Mouse (Mus musculus): Measurements from ENCODE around the gene Tnnt2. TPM values are rescaled to one million over a fixed set of nuclear protein-coding genes. Genes with fewer than 3 reads are reported as not detected.
A peak's percentile ranks its signal among the peaks of the same experiment; 100 is the strongest.

Gene Tnnt2
- polyA plus RNA-seq (2012; rRNA removed), result 15.4 and 16.2 TPM in 2 replicates

DNA sequence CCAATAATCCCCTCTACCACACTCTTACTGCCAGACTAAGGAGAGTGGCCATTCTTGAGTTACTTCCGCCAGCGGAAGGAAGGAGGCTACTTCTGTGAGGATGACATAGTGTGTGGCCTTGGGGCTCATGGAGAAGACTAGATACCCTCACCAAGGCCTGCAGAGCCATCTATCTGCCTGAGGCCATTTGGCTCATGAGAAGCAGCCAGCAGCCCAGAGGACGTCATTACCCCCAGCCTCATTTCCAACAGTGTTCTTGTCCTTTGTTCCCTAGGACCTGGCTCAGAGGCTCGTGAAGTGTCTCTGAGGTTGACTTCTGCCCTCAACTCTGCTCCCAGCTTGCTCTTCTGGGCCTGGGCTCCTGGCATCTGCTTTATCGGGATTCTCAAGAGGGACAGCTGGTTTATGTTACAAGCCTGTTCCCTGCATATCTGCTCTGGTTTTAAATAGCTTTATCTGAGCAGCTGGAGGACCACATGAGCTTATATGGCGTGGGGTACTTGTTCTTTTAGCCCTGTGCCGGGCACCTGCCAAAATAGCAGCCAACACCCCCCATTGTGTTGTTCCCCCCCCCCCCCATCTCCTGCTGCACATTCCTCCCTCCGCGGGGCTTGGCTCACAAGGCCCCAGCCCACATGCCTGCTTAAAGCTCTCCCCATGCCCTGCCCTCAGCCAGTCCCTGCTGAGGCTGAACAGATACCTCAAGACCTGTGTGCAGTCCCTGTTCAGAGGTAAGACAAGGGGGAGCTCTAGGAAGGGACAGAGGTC lies at the start of gene Tnnt2:
Gene Tnnt2, plus strand, starts transcription at position 639 of the 768 bp plus-strand sequence.
- TF ChIP-seq POLR2A (IDR thresholded peaks at IDR 0.05; ENCODE audit: extremely low read depth, insufficient read depth, low read length) (no peak), CTCF (IDR thresholded peaks at IDR 0.05; ENCODE audit: extremely low read depth, insufficient read depth, low read length) (no peak)

DNA sequence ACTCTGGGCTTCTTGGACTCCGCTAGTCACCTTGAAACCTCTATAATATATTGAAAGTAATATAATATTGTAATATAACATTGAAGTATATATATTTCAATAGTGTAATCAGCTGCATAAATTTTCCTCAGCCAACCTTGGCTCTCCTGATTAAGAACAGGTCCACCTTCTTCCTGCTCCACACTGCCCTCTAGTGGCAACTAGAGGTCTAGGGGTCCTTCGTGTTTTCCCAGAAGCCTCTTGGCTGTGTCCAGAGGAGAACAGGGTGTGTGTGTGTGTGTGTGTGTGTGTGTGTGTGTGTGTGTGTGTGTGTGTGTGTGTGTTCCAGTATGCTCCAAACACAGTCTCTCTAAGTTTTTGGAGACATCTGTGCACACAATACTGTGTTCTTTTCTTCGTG lies 48.4 kb upstream of the Tnnt2 start:
- TF ChIP-seq POLR2A (IDR thresholded peaks at IDR 0.05; ENCODE audit: extremely low read depth, insufficient read depth, low read length), result no peak
- TF ChIP-seq CTCF (IDR thresholded peaks at IDR 0.05; ENCODE audit: extremely low read depth, insufficient read depth, low read length), result peak; percentile 72
- Histone ChIP-seq H3K27ac (ENCODE audit: insufficient read depth, low read length) (no peak overlapping the region), H3K4me3 (ENCODE audit: insufficient read depth, low read length) (no peak overlapping the region), H3K4me1 (ENCODE audit: control insufficient read depth, insufficient read depth, low read length) (no peaks in the 10 kb centered on the region)

More for the DNA sequence above, at the start of gene Tnnt2:
- Histone ChIP-seq H3K4me1 (ENCODE audit: control insufficient read depth, insufficient read depth, low read length) (no peaks in the 10 kb centered on the region), H3K4me3 (ENCODE audit: insufficient read depth, low read length) (no peak within 1 kb of the TSS), H3K27ac (ENCODE audit: insufficient read depth, low read length) (no peak within 1 kb of the TSS)

DNA sequence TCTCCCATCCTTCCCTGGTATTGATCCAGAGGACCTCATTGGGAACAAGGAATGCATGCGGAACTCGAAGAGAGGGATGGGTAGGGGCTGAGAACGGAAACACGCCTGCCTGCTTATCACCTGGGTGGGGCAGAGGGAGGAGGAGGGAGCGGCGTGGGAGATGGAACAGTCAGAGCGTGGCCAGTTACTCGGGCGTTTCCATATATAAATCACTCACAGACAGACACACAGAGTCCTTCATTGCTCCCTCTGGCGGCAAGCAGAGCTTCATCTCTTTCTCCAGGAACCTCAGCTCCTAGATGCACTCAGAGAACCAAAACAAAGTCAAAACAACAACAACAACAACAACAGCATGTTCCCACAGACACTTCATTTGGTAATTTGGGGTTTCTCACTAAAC lies 47.4 kb upstream of the Tnnt2 start:
- TF ChIP-seq CTCF (IDR thresholded peaks at IDR 0.05; ENCODE audit: extremely low read depth, insufficient read depth, low read length) (peak; percentile 40; the same call in 1 of the 2 replicates), POLR2A (IDR thresholded peaks at IDR 0.05; ENCODE audit: extremely low read depth, insufficient read depth, low read length) (no peak)

DNA sequence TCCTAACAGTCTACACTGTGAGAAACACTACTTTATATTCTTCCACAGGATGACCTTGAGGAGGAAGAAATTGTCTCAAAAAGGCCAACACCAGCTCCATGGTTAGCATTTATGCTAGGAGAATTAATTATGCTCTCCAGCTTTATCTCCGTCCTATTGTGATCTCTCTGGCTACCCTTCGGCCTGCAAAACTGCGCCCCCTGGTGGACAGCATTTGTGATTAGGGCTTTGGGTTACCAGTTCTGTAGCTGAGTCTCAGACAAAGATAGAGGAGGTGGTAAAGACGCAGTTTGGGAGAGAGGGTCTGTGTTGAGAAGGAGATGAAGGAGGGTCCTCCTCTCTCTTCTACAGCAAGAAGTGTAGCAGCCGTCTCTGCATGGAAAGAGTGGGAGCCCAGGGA lies 46.3 kb upstream of the Tnnt2 start:
- Histone ChIP-seq H3K4me3 (ENCODE audit: insufficient read depth, low read length) (no peak overlapping the region), H3K4me1 (ENCODE audit: control insufficient read depth, insufficient read depth, low read length) (peaks cover 6% of the 10 kb centered on the region; the same call in 1 of the 2 replicates), H3K27ac (ENCODE audit: insufficient read depth, low read length) (no peak overlapping the region)
- TF ChIP-seq CTCF (IDR thresholded peaks at IDR 0.05; ENCODE audit: extremely low read depth, insufficient read depth, low read length), result peak; percentile 80
- TF ChIP-seq POLR2A (IDR thresholded peaks at IDR 0.05; ENCODE audit: extremely low read depth, insufficient read depth, low read length), result no peak

More for the DNA sequence above, 47.4 kb upstream of the Tnnt2 start:
- Histone ChIP-seq H3K27ac (ENCODE audit: insufficient read depth, low read length) (no peak overlapping the region), H3K4me3 (ENCODE audit: insufficient read depth, low read length) (no peak overlapping the region), H3K4me1 (ENCODE audit: control insufficient read depth, insufficient read depth, low read length) (peaks cover 4% of the 10 kb centered on the region; the same call in 1 of the 2 replicates)

DNA sequence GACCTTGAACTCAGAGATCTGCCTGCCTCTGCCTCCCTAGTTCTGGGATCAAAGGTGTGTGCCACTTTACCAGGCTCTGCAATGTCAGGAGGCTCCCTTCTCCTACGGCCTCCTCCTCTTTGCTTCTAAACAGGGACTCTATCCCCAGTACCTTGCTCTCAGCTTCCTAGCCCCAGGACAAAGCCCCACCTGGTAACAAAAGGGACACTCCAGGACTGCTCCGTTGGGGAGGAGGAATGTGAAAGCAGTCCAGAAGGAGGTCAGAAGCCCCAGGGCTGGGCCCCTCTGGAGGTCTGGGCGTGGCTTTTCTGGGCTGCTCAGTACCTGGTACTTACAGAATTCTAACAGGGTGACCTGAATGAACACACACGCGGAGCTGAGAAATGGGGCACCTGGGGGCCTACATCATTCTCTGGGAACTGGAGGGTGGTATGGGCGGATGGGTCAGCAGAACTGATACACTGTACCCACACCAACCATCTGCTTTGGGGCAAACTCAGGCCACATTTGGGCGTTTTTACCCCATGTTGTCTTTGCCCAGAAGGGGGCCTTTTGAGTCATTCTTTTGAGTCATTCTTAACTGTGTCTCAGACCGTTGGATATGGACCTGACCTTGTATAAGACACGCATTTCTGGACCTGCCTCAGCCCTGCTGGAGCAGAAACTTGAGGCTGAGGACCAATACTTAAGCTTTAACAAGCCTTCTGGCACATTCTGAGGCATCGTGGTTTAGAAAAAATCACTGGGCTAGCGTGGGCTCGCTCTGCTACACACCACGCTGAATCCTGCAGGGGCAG lies 43.8 kb upstream of the Tnnt2 start:
- no peak overlapping the region for H3K27ac ChIP-seq (ENCODE audit: insufficient read depth, low read length)
- no peak overlapping the region for H3K4me3 ChIP-seq (ENCODE audit: insufficient read depth, low read length)
- TF ChIP-seq CTCF (IDR thresholded peaks at IDR 0.05; ENCODE audit: extremely low read depth, insufficient read depth, low read length), result no peak
- TF ChIP-seq POLR2A (IDR thresholded peaks at IDR 0.05; ENCODE audit: extremely low read depth, insufficient read depth, low read length), result no peak
- peaks cover 6% of the 10 kb centered on the region; the same call in 1 of the 2 replicates for H3K4me1 ChIP-seq (ENCODE audit: control insufficient read depth, insufficient read depth, low read length)

DNA sequence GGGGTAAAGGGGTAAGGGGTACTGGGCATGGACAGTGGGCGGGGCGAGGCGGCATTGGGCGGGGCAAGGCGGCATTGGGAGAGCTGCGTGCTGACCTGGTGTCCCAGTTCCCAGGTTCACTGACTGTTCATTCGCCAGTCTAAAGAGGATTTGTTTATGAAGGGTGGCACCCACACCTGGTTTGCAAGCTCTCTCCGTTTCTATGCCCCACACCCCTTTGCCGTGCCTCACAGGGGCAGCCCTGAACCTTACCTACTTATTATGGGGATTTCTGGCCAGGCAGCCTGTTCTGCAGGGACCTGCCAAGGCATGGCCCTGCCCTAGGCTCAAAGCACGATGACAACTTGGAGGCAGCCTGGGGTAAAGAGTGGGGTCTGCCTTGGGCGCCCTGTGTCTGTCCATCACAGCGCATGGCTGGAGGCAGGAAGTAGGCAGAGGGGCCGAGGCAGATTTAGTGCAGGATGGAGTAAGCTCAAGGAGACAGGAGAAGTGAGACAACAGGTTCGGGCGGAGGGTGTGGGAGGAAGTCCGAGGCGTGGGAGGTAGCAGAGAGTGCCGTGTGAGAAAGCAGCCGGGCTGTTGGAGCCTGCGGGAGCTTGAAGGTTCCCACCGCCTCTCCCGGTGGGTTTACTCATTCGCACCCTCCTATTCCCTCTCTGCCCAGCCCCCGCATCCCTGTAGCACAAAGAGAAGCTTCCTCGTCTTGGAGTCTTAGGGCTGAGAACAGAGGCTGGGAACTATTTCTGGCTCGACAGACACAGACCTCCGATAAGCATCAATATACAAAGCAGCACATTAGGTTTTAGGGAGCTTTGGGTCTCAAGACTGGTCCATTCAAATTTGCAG lies 42.6 kb upstream of the Tnnt2 start:
- H3K27ac ChIP-seq (ENCODE audit: insufficient read depth, low read length), result no peak overlapping the region
- peaks cover 6% of the 10 kb centered on the region; the same call in 1 of the 2 replicates for H3K4me1 ChIP-seq (ENCODE audit: control insufficient read depth, insufficient read depth, low read length)
- no peak for TF ChIP-seq POLR2A (IDR thresholded peaks at IDR 0.05; ENCODE audit: extremely low read depth, insufficient read depth, low read length)
- TF ChIP-seq CTCF (IDR thresholded peaks at IDR 0.05; ENCODE audit: extremely low read depth, insufficient read depth, low read length), result no peak
- no peak overlapping the region for H3K4me3 ChIP-seq (ENCODE audit: insufficient read depth, low read length)

DNA sequence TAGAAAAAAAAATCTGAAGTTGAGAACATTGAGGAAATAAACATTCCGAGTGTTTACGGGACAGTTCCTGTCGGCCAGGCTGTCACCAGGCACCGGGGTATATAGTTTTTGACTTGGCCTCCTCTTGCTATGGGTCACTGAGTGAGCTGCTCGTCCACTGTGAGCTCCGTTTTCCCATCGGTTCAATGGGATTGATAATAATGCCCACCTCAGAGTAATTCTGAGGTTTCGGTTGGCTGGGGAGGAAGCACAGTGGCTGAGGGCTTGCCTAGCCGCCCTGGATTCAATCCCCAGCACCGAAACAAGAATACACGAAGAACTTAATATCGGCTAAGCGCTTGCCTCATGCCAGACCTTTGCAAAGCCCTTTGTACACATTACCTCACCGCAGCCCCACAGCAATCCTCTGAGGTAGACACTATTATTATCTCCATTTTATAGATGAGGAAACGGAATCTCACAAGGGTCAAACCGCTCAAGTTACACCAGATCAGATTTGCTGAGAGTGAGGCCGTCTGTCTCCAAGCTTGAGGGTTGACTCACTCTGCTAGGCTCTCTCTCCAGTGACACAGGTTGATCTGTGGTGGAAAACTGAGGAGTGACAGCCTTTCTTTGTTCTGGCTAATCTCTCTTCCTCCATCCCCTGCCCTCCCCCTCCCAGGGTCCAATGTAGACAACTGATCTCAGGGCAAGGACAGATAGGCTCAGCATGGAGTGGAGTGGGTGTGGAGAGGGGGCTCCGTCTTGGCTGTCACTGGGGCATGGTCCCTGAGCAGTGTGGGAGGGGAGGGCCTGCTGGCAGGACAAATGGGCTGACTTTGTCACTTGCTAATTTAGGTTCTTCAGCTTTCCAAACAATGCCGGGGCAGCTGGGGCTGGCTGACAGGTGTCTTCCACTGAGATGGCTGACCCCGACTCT lies 41.7 kb upstream of the Tnnt2 start:
- Histone ChIP-seq H3K4me3 (ENCODE audit: insufficient read depth, low read length) (no peak overlapping the region), H3K27ac (ENCODE audit: insufficient read depth, low read length) (no peak overlapping the region), H3K4me1 (ENCODE audit: control insufficient read depth, insufficient read depth, low read length) (peaks cover 6% of the 10 kb centered on the region; the same call in 1 of the 2 replicates)
- no peak for TF ChIP-seq POLR2A (IDR thresholded peaks at IDR 0.05; ENCODE audit: extremely low read depth, insufficient read depth, low read length)
- no peak for TF ChIP-seq CTCF (IDR thresholded peaks at IDR 0.05; ENCODE audit: extremely low read depth, insufficient read depth, low read length)

DNA sequence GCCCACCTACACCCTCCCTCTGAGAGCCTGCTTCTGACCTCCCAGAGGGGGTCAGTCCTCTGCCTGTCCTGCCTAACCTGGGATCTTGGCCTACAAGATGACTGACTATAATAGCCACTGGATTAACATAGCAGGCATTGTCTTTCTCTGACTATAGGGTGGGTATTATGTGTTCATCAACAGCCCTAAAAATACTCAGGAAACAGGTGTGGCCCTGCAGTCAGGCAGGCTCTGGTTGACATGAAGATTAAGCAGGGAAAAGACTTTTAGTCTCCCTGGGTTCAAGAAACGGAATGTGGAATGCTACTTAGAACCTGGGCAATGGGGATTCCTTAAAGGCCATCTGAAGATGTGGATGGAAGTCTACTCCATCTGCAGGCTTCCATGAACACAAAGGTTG lies 37.7 kb upstream of the Tnnt2 start:
- Histone ChIP-seq H3K4me3 (ENCODE audit: insufficient read depth, low read length) (no peak overlapping the region), H3K27ac (ENCODE audit: insufficient read depth, low read length) (no peak overlapping the region), H3K4me1 (ENCODE audit: control insufficient read depth, insufficient read depth, low read length) (peaks cover 4% of the 10 kb centered on the region; the same call in 1 of the 2 replicates)
- no peak for TF ChIP-seq POLR2A (IDR thresholded peaks at IDR 0.05; ENCODE audit: extremely low read depth, insufficient read depth, low read length)
- no peak for TF ChIP-seq CTCF (IDR thresholded peaks at IDR 0.05; ENCODE audit: extremely low read depth, insufficient read depth, low read length)
